Mouse (Mus musculus) heart, adult 2 months (tissue): ENCODE measurements around the gene Dhfr.

Experiments used
- CTCF ChIP-seq: fragments of 200-600 bp; IDR thresholded peaks from 2 replicates; pipeline ENCODE4 v1.8.1; 2022; ENCODE audit warnings: antibody characterized with exemption, mild to moderate bottlenecking, moderate library complexity
- POLR2A ChIP-seq: fragments of 200-500 bp; IDR thresholded peaks from 2 replicates; pipeline ENCODE4 v1.6.1; 2011; ENCODE audit warnings: mild to moderate bottlenecking, low read depth, low read length, control low read depth; ENCODE audit not compliant: insufficient read depth

DNA sequence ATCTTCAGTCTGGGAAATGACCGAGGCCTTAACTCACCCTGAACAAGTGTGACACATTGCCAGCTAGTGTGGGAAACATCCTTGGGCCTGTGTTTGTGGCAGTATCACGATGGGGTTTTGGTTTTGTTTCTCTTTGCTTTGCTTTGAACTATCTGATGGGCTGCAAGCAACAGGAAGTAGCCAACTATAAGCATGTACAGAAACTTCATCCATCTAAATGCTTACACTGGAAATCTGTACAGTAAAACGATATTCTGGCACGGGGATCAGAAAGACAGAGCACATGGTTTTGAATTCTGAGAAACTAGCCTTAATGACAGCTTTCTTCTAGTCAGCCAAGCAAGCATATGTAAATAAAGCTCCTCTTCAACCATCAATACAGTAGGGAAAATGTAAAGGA, 570 bp upstream of the Dhfr start:
- TF ChIP-seq CTCF, result no peak
- TF ChIP-seq POLR2A, result no peak
